Mouse (Mus musculus) heart, adult 2 months (tissue): ENCODE results near the gene Mlc1. TPM values are rescaled to one million over a fixed set of nuclear protein-coding genes. Genes with fewer than 3 reads are reported as not detected.

Source experiments
- DNase-seq, 2 experiments: peaks; one replicate each; pipeline ENCODE4 v3.0.0; 2021
- H3K27ac ChIP-seq: fragments of 200-600 bp; 2 replicates; pipeline ENCODE4 v1.8.1; 2022
- H3K27me3 ChIP-seq: fragments of 200-500 bp; 2 replicates; pipeline ENCODE4 v1.6.1; 2012; ENCODE audit warnings: mild to moderate bottlenecking, low read length, inconsistent platforms, mixed read lengths; ENCODE audit not compliant: control insufficient read depth, insufficient read depth
- H3K36me3 ChIP-seq: fragments of 200-500 bp; 2 replicates; pipeline ENCODE4 v1.6.1; 2012; ENCODE audit warnings: low read length, inconsistent platforms; ENCODE audit not compliant: control insufficient read depth, insufficient read depth
- H3K4me1 ChIP-seq: fragments of 200-500 bp; 2 replicates; pipeline ENCODE4 v1.6.1; 2011; ENCODE audit warnings: low read length; ENCODE audit not compliant: control insufficient read depth, insufficient read depth
- H3K4me3 ChIP-seq: fragments of 200-600 bp; 2 replicates; pipeline ENCODE4 v1.8.1; 2022
- H3K79me2 ChIP-seq: fragments of 200-500 bp; replicated peaks from 2 replicates; pipeline ENCODE4 v1.6.1; 2012; ENCODE audit warnings: mild to moderate bottlenecking, inconsistent platforms, low read length, moderate library complexity, mixed read lengths; ENCODE audit not compliant: control insufficient read depth, insufficient read depth
- H3K9ac ChIP-seq: fragments of 200-500 bp; 2 replicates; pipeline ENCODE4 v1.6.1; 2012; ENCODE audit warnings: low read depth, mild to moderate bottlenecking, control low read depth, inconsistent platforms, low read length, mixed read lengths
- CTCF ChIP-seq: fragments of 200-600 bp; IDR thresholded peaks from 2 replicates; pipeline ENCODE4 v1.8.1; 2022; ENCODE audit warnings: antibody characterized with exemption, mild to moderate bottlenecking, moderate library complexity
- EP300 ChIP-seq: fragments of 200-500 bp; IDR thresholded peaks from 2 replicates; pipeline ENCODE4 v1.6.1; 2011; ENCODE audit warnings: low read depth, low read length, control low read depth; ENCODE audit not compliant: insufficient read depth
- POLR2A ChIP-seq: fragments of 200-500 bp; IDR thresholded peaks from 2 replicates; pipeline ENCODE4 v1.6.1; 2011; ENCODE audit warnings: mild to moderate bottlenecking, low read depth, low read length, control low read depth; ENCODE audit not compliant: insufficient read depth
- WGBS: fragments of 180-500 bp; shearing (Covaris S2); methylation state at CpG from one replicate; pipeline ENCODE4 v1.1.7; 2018; 5-methylcytosine and 5-hydroxymethylcytosine counted together
- intact Hi-C: fragments of 180-260 bp; cut with DNase I; formaldehyde crosslinking; loops from one replicate; pipeline ENCODE4 v1.15.1; 2025
- polyA plus RNA-seq: library from polyadenylated mRNA; depleted of rRNA; stranded (reverse); fragments of >200 nt; gene quantifications from 2 replicates; pipeline ENCODE4 v1.2.3, GENCODE M21; 2012
- total RNA-seq, 2 experiments: library from RNA; stranded (reverse); gene quantifications; 2 replicates each; pipeline ENCODE4 v1.2.3; 2021

The Mlc1 gene
- total and polyA plus RNA-seq, 3 experiments: not detected

GRCm38 (mm10) chr15:88946851-88947250 is 32.0 kb downstream of the Mlc1 start:
- Histone ChIP-seq H3K36me3 (no peaks in the 10 kb centered on the region), H3K79me2 (no peaks in the 10 kb centered on the region), H3K4me3 (no peak overlapping the region), H3K27ac (no peak overlapping the region), H3K27me3 (no peaks in the 10 kb centered on the region), H3K4me1 (peaks cover 2% of the 10 kb centered on the region; the same call in 1 of the 2 replicates), H3K9ac (no peak overlapping the region)
- intact Hi-C loops: no loop called here
- DNase-seq: no peak
- no peak for TF ChIP-seq EP300
- no peak for TF ChIP-seq POLR2A
- TF ChIP-seq CTCF: peak; percentile 37
- 48% methylated on average over 6 of the region's 6 CpGs for whole genome bisulfite sequencing

- 42% methylated on average over 5 of the region's 5 CpGs for whole genome bisulfite sequencing
Measured at GRCm38 (mm10) chr15:88943896-88944551, 34.8 kb downstream of the Mlc1 start.

GRCm38 (mm10) chr15:88942783-88943182 is 36.0 kb downstream of the Mlc1 start:
- H3K4me3 ChIP-seq: no peak overlapping the region
- no peak overlapping the region for H3K27ac ChIP-seq
- intact Hi-C loops: no loop called here
- no peaks in the 10 kb centered on the region for H3K36me3 ChIP-seq
- H3K4me1 ChIP-seq: peaks cover 2% of the 10 kb centered on the region; the same call in 1 of the 2 replicates
- H3K27me3 ChIP-seq: no peaks in the 10 kb centered on the region; the same call in 1 of the 2 replicates
- DNase-seq: no peak
- WGBS: 25% methylated on average over 5 of the region's 5 CpGs
- H3K9ac ChIP-seq: no peak overlapping the region
- TF ChIP-seq POLR2A: no peak
- TF ChIP-seq EP300: no peak
- TF ChIP-seq CTCF: no peak
- no peaks in the 10 kb centered on the region for H3K79me2 ChIP-seq

More at GRCm38 (mm10) chr15:88943896-88944551, 34.8 kb downstream of the Mlc1 start:
- intact Hi-C loops: no loop called here
- no peak for TF ChIP-seq POLR2A
- no peak for TF ChIP-seq CTCF
- TF ChIP-seq EP300: no peak
- peaks cover 2% of the 10 kb centered on the region; the same call in 1 of the 2 replicates for H3K4me1 ChIP-seq
- no peak for DNase-seq
- H3K4me3 ChIP-seq: no peak overlapping the region
- no peaks in the 10 kb centered on the region for H3K79me2 ChIP-seq
- no peak overlapping the region for H3K27ac ChIP-seq
- no peak overlapping the region for H3K9ac ChIP-seq
- no peaks in the 10 kb centered on the region for H3K36me3 ChIP-seq
- H3K27me3 ChIP-seq: no peaks in the 10 kb centered on the region; the same call in 1 of the 2 replicates

GRCm38 (mm10) chr15:88937291-88937650 is 41.5 kb downstream of the Mlc1 start:
- no peak for DNase-seq
- no peaks in the 10 kb centered on the region; the same call in 1 of the 2 replicates for H3K27me3 ChIP-seq
- H3K9ac ChIP-seq: no peak overlapping the region
- 76% methylated on average over 2 of the region's 2 CpGs for WGBS
- TF ChIP-seq CTCF (no peak), EP300 (no peak), POLR2A (no peak)
- H3K36me3 ChIP-seq: no peaks in the 10 kb centered on the region
- intact Hi-C loops: loop anchor here (10.0 kb wide), 2 partner anchors 178 to 298 kb away; no protein-coding TSS in a partner anchor
- no peaks in the 10 kb centered on the region for H3K79me2 ChIP-seq
- H3K4me3 ChIP-seq: no peak overlapping the region
- H3K4me1 ChIP-seq: no peaks in the 10 kb centered on the region
- no peak overlapping the region for H3K27ac ChIP-seq

- H3K9ac ChIP-seq: no peak overlapping the region
- no peak overlapping the region for H3K27ac ChIP-seq
- intact Hi-C loops: loop anchor here (10.0 kb wide), 2 partner anchors 178 to 298 kb away; no protein-coding TSS in a partner anchor
- TF ChIP-seq POLR2A (no peak), CTCF (no peak), EP300 (no peak)
- H3K27me3 ChIP-seq: no peaks in the 10 kb centered on the region; the same call in 1 of the 2 replicates
- no peaks in the 10 kb centered on the region for H3K36me3 ChIP-seq
- no peak for DNase-seq
- no peaks in the 10 kb centered on the region for H3K79me2 ChIP-seq
- H3K4me1 ChIP-seq: no peaks in the 10 kb centered on the region
- WGBS: 53% methylated on average over 6 of the region's 6 CpGs
- H3K4me3 ChIP-seq: no peak overlapping the region
Measured at GRCm38 (mm10) chr15:88936619-88937290, 42.1 kb downstream of the Mlc1 start.

- no peak for DNase-seq
Measured at GRCm38 (mm10) chr15:88934141-88934540, 44.7 kb downstream of the Mlc1 start.

More at GRCm38 (mm10) chr15:88934141-88934540, 44.7 kb downstream of the Mlc1 start:
- no peak overlapping the region for H3K9ac ChIP-seq
- WGBS: 52% methylated on average over 7 of the region's 7 CpGs
- no peak overlapping the region for H3K27ac ChIP-seq
- no peaks in the 10 kb centered on the region for H3K36me3 ChIP-seq
- no peaks in the 10 kb centered on the region for H3K27me3 ChIP-seq
- intact Hi-C loops: loop anchor here (10.0 kb wide), 2 partner anchors 181 to 301 kb away; no protein-coding TSS in a partner anchor
- no peak overlapping the region for H3K4me3 ChIP-seq
- H3K79me2 ChIP-seq: no peaks in the 10 kb centered on the region
- TF ChIP-seq EP300 (no peak), CTCF (peak; percentile 63)
- no peaks in the 10 kb centered on the region for H3K4me1 ChIP-seq
